Mouse (Mus musculus): ENCODE results near the gene Fgd3. TPM values are rescaled to one million over a fixed set of nuclear protein-coding genes. Genes with fewer than 3 reads are reported as not detected.

The Fgd3 gene
- 6.2 and 6.3 TPM in 2 replicates for polyA plus RNA-seq (2012; rRNA removed)

- Histone ChIP-seq H3K36me3 (ENCODE audit: control insufficient read depth, insufficient read depth, low read length) (no peaks in the 10 kb centered on the region), H3K27ac (ENCODE audit: insufficient read depth, low read depth, low read length) (no peak within 1 kb of the TSS), H3K4me1 (ENCODE audit: control insufficient read depth, insufficient read depth, low read length) (no peaks in the 10 kb centered on the region), H3K4me3 (ENCODE audit: insufficient read depth, low read depth, low read length) (no peak within 1 kb of the TSS), H3K27me3 (replicated peaks; ENCODE audit: control insufficient read depth, insufficient read depth, low read length) (no peaks in the 10 kb centered on the region)
- TF ChIP-seq POLR2A (IDR thresholded peaks at IDR 0.05; ENCODE audit: low read depth, low read length), result no peak
- no peak for TF ChIP-seq CTCF (conservative IDR thresholded peaks at IDR 0.05; ENCODE audit: insufficient read depth, insufficient read length, low read depth, low read length)
- peak; percentile 41 for DNase-seq
- 7% methylated on average over 10 of the region's 10 CpGs for WGBS
Observed at GRCm38 (mm10) chr13:49320040-49320439, at the start of gene Fgd3. TSS of gene Fgd3 (minus strand) at chr13:49320311.

GRCm38 (mm10) chr13:49369404-49369803 lies 49.3 kb upstream of the Fgd3 start:
- no peak overlapping the region for H3K4me3 ChIP-seq (ENCODE audit: insufficient read depth, low read depth, low read length)
- H3K4me1 ChIP-seq (ENCODE audit: control insufficient read depth, insufficient read depth, low read length), result peaks cover 30% of the 10 kb centered on the region
- no peaks in the 10 kb centered on the region for H3K27me3 ChIP-seq (replicated peaks; ENCODE audit: control insufficient read depth, insufficient read depth, low read length)
- DNase-seq, result no peak
- H3K27ac ChIP-seq (ENCODE audit: insufficient read depth, low read depth, low read length), result no peak overlapping the region
- 92% methylated on average over 10 of the region's 10 CpGs for WGBS
- H3K36me3 ChIP-seq (ENCODE audit: control insufficient read depth, insufficient read depth, low read length), result no peaks in the 10 kb centered on the region
- no peak for TF ChIP-seq CTCF (conservative IDR thresholded peaks at IDR 0.05; ENCODE audit: insufficient read depth, insufficient read length, low read depth, low read length)
- no peak for TF ChIP-seq POLR2A (IDR thresholded peaks at IDR 0.05; ENCODE audit: low read depth, low read length)

- Histone ChIP-seq H3K27ac (ENCODE audit: insufficient read depth, low read depth, low read length) (no peak overlapping the region), H3K4me1 (ENCODE audit: control insufficient read depth, insufficient read depth, low read length) (peaks cover 38% of the 10 kb centered on the region)
- TF ChIP-seq POLR2A (IDR thresholded peaks at IDR 0.05; ENCODE audit: low read depth, low read length) (no peak), CTCF (conservative IDR thresholded peaks at IDR 0.05; ENCODE audit: insufficient read depth, insufficient read length, low read depth, low read length) (no peak)
Observed at GRCm38 (mm10) chr13:49367657-49368440, 47.7 kb upstream of the Fgd3 start.

GRCm38 (mm10) chr13:49364716-49365115 lies 44.6 kb upstream of the Fgd3 start:
- 39% methylated on average over 2 of the region's 2 CpGs for WGBS
- Histone ChIP-seq H3K27ac (ENCODE audit: insufficient read depth, low read depth, low read length) (no peak overlapping the region), H3K36me3 (ENCODE audit: control insufficient read depth, insufficient read depth, low read length) (no peaks in the 10 kb centered on the region), H3K4me3 (ENCODE audit: insufficient read depth, low read depth, low read length) (no peak overlapping the region), H3K4me1 (ENCODE audit: control insufficient read depth, insufficient read depth, low read length) (peaks cover 34% of the 10 kb centered on the region), H3K27me3 (replicated peaks; ENCODE audit: control insufficient read depth, insufficient read depth, low read length) (no peaks in the 10 kb centered on the region)
- peak; percentile 52 for DNase-seq
- TF ChIP-seq POLR2A (IDR thresholded peaks at IDR 0.05; ENCODE audit: low read depth, low read length), result no peak
- TF ChIP-seq CTCF (conservative IDR thresholded peaks at IDR 0.05; ENCODE audit: insufficient read depth, insufficient read length, low read depth, low read length), result no peak

More at GRCm38 (mm10) chr13:49367657-49368440, 47.7 kb upstream of the Fgd3 start:
- Histone ChIP-seq H3K27me3 (replicated peaks; ENCODE audit: control insufficient read depth, insufficient read depth, low read length) (no peaks in the 10 kb centered on the region), H3K36me3 (ENCODE audit: control insufficient read depth, insufficient read depth, low read length) (no peaks in the 10 kb centered on the region), H3K4me3 (ENCODE audit: insufficient read depth, low read depth, low read length) (no peak overlapping the region)
- DNase-seq, result no peak
- 74% methylated on average over 4 of the region's 4 CpGs for WGBS

- H3K36me3 ChIP-seq (ENCODE audit: control insufficient read depth, insufficient read depth, low read length), result no peaks in the 10 kb centered on the region
- WGBS, result 68% methylated on average over 2 of the region's 2 CpGs
- H3K27me3 ChIP-seq (replicated peaks; ENCODE audit: control insufficient read depth, insufficient read depth, low read length), result no peaks in the 10 kb centered on the region
- H3K4me1 ChIP-seq (ENCODE audit: control insufficient read depth, insufficient read depth, low read length), result peaks cover 33% of the 10 kb centered on the region
- TF ChIP-seq CTCF (conservative IDR thresholded peaks at IDR 0.05; ENCODE audit: insufficient read depth, insufficient read length, low read depth, low read length) (no peak), POLR2A (IDR thresholded peaks at IDR 0.05; ENCODE audit: low read depth, low read length) (no peak)
- 0 out of 2 replicates have a peak overlapping the region, but pooled peaks have one; percentile 34 for H3K27ac ChIP-seq (ENCODE audit: insufficient read depth, low read depth, low read length)
- peak; percentile 44 for DNase-seq
- H3K4me3 ChIP-seq (ENCODE audit: insufficient read depth, low read depth, low read length), result no peak overlapping the region
Observed at GRCm38 (mm10) chr13:49362804-49363203, 42.7 kb upstream of the Fgd3 start.

- peak overlapping the region; percentile 34; the same call in 1 of the 2 replicates for H3K27ac ChIP-seq (ENCODE audit: insufficient read depth, low read depth, low read length)
Observed at GRCm38 (mm10) chr13:49362364-49362763, 42.3 kb upstream of the Fgd3 start.

GRCm38 (mm10) chr13:49360906-49361406 lies 40.8 kb upstream of the Fgd3 start:
- Histone ChIP-seq H3K4me1 (ENCODE audit: control insufficient read depth, insufficient read depth, low read length) (peaks cover 29% of the 10 kb centered on the region), H3K27me3 (replicated peaks; ENCODE audit: control insufficient read depth, insufficient read depth, low read length) (no peaks in the 10 kb centered on the region), H3K36me3 (ENCODE audit: control insufficient read depth, insufficient read depth, low read length) (no peaks in the 10 kb centered on the region), H3K27ac (ENCODE audit: insufficient read depth, low read depth, low read length) (peak overlapping the region; percentile 88), H3K4me3 (ENCODE audit: insufficient read depth, low read depth, low read length) (no peak overlapping the region)
- TF ChIP-seq CTCF (conservative IDR thresholded peaks at IDR 0.05; ENCODE audit: insufficient read depth, insufficient read length, low read depth, low read length), result no peak
- TF ChIP-seq POLR2A (IDR thresholded peaks at IDR 0.05; ENCODE audit: low read depth, low read length), result no peak
- DNase-seq, result peak; percentile 54
- WGBS, result 19% methylated on average over 3 of the region's 3 CpGs

More at GRCm38 (mm10) chr13:49362364-49362763, 42.3 kb upstream of the Fgd3 start:
- peaks cover 33% of the 10 kb centered on the region for H3K4me1 ChIP-seq (ENCODE audit: control insufficient read depth, insufficient read depth, low read length)
- 58% methylated on average over 7 of the region's 7 CpGs for WGBS
- no peak overlapping the region for H3K4me3 ChIP-seq (ENCODE audit: insufficient read depth, low read depth, low read length)
- TF ChIP-seq CTCF (conservative IDR thresholded peaks at IDR 0.05; ENCODE audit: insufficient read depth, insufficient read length, low read depth, low read length) (no peak), POLR2A (IDR thresholded peaks at IDR 0.05; ENCODE audit: low read depth, low read length) (no peak)
- no peaks in the 10 kb centered on the region for H3K27me3 ChIP-seq (replicated peaks; ENCODE audit: control insufficient read depth, insufficient read depth, low read length)
- H3K36me3 ChIP-seq (ENCODE audit: control insufficient read depth, insufficient read depth, low read length), result no peaks in the 10 kb centered on the region
- DNase-seq, result no peak
